ENCODE assay signal across 19 mouse cellular contexts in the genomic region with DNA sequence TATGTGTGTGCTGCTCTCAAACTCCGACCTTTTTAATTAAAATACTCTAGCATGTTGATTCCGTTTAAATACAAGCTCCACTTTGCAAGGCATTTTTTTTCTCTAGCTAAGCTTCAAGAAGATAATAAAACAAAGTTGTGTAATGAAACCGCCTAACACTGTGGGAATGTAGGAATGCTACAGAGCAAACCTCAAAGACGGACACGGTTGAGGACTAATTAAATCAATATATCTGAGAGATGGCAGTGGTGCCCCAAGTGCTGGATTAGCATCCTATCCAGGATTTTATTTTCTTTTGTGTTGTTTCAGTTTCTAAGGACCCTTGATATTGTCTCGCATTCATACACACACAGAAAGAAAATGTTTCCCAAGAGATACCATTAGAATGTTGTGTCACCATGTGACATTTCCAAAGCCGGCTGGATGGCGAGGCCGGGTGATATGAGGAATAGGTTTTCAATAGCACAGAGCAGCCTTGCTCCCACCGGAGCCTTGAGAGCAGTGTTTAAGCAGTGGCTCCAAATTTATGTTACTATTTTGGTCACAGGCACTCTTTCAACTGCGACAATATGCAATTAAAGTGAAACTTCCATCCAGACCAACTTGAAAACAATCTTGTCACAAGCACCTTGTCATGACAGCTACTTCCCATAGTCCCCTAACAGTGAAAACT. TPM values are rescaled to one million over a fixed set of nuclear protein-coding genes. Genes with fewer than 3 reads are reported as not detected.
DNase-seq lines count a peak whose midpoint lies in the region; ATAC-seq and TF ChIP-seq lines count a peak whose summit lies in the region.
"Had no signal": no experiment of that assay in that cellular context is flagged by ENCODE, and none has a peak within 500 bp of the region (broad histone marks: within the 10 kb centered on the region; RNA-seq: fewer than 3 reads in every experiment).

No protein-coding gene starts in this region.

- WGBS in heart, embryonic 12.5 days = 45% methylated on average over 11 of the region's 11 CpGs
- WGBS in lung, embryonic 14.5 days = 30% methylated on average over 11 of the region's 11 CpGs
- 49% methylated on average over 11 of the region's 11 CpGs for WGBS in lung, postnatal 0 days
- WGBS in hindbrain, embryonic 16.5 days = 43% methylated on average over 11 of the region's 11 CpGs
- WGBS in midbrain, embryonic 15.5 days = 30% methylated on average over 11 of the region's 11 CpGs

- H3K4me1 ChIP-seq in heart, embryonic 12.5 days (replicated peaks) = peaks cover 2% of the 10 kb centered on the region; the same call in 1 of the 2 replicates
- H3K4me1 ChIP-seq in lung, embryonic 14.5 days (ENCODE audit: insufficient read depth) = no peaks in the 10 kb centered on the region
- no peaks in the 10 kb centered on the region for H3K4me1 ChIP-seq in lung, postnatal 0 days (ENCODE audit: insufficient read depth, low read depth, low read length)
- no peaks in the 10 kb centered on the region for H3K4me1 ChIP-seq in hindbrain, embryonic 16.5 days (ENCODE audit: control insufficient read depth, insufficient read depth, low read depth, low read length)
- 0 out of 2 replicates have a peak, but pooled peaks cover 4% of the 10 kb centered on the region for H3K4me1 ChIP-seq in midbrain, embryonic 15.5 days
- H3K4me1 ChIP-seq: limb, embryonic 12.5 days; neural tube, embryonic 12.5 days had no signal

- DNase-seq in heart, adult 18-20 months = no peak
- DNase-seq in lung, embryonic 14.5 days = peak; percentile 61
- DNase-seq in lung, postnatal 0 days (ENCODE audit: low spot score) = no peak
- DNase-seq in urinary bladder, postnatal 10 days (ENCODE audit: low spot score) = no peak
- DNase-seq: cerebellum, adult 9-10 months; forebrain, postnatal 0 days; kidney, postnatal 10 days; lung, postnatal 4 days; right cerebral cortex, postnatal 25 days had no signal

- H3K36me3 ChIP-seq in heart, embryonic 12.5 days = no peaks in the 10 kb centered on the region
- H3K36me3 ChIP-seq in lung, embryonic 14.5 days (ENCODE audit: insufficient read depth) = no peaks in the 10 kb centered on the region
- no peaks in the 10 kb centered on the region for H3K36me3 ChIP-seq in lung, postnatal 0 days (ENCODE audit: insufficient read depth, low read length)
- no peaks in the 10 kb centered on the region for H3K36me3 ChIP-seq in hindbrain, embryonic 16.5 days (ENCODE audit: control insufficient read depth, insufficient read depth, low read length)
- H3K36me3 ChIP-seq in midbrain, embryonic 15.5 days (replicated peaks) = no peaks in the 10 kb centered on the region
- H3K36me3 ChIP-seq: limb, embryonic 12.5 days; neural tube, embryonic 12.5 days had no signal

- H3K9me3 ChIP-seq in heart, embryonic 12.5 days (replicated peaks) = no peaks in the 10 kb centered on the region
- no peaks in the 10 kb centered on the region for H3K9me3 ChIP-seq in lung, embryonic 14.5 days (ENCODE audit: low read depth, low read length)
- H3K9me3 ChIP-seq in lung, postnatal 0 days (ENCODE audit: low read length) = no peaks in the 10 kb centered on the region
- H3K9me3 ChIP-seq in hindbrain, embryonic 16.5 days (ENCODE audit: control insufficient read depth, low read length) = no peaks in the 10 kb centered on the region
- no peaks in the 10 kb centered on the region for H3K9me3 ChIP-seq in midbrain, embryonic 15.5 days
- H3K9me3 ChIP-seq: limb, embryonic 12.5 days; neural tube, embryonic 12.5 days had no signal

- no peak for TF ChIP-seq EP300 in lung, postnatal 0 days (IDR thresholded peaks at IDR 0.05)

- H3K4me2 ChIP-seq in heart, embryonic 12.5 days = peak overlapping the region; percentile 38
- peak overlapping the region; percentile 25 for H3K4me2 ChIP-seq in lung, embryonic 14.5 days
- H3K4me2 ChIP-seq in lung, postnatal 0 days (replicated peaks; ENCODE audit: low read depth, low read length) = no peak overlapping the region
- H3K4me2 ChIP-seq in hindbrain, embryonic 16.5 days (ENCODE audit: low read length) = no peak overlapping the region
- no peak overlapping the region for H3K4me2 ChIP-seq in midbrain, embryonic 15.5 days
- H3K4me2 ChIP-seq: limb, embryonic 12.5 days; neural tube, embryonic 12.5 days had no signal

- H3K9ac ChIP-seq in heart, embryonic 12.5 days = no peak overlapping the region
- no peak overlapping the region for H3K9ac ChIP-seq in lung, embryonic 14.5 days
- H3K9ac ChIP-seq in lung, postnatal 0 days (replicated peaks; ENCODE audit: low read depth) = no peak overlapping the region
- no peak overlapping the region for H3K9ac ChIP-seq in hindbrain, embryonic 16.5 days (ENCODE audit: low read depth, low read length)
- H3K9ac ChIP-seq in midbrain, embryonic 15.5 days = no peak overlapping the region
- H3K9ac ChIP-seq: forebrain, postnatal 0 days; limb, embryonic 12.5 days; liver, embryonic 14.5 days; neural tube, embryonic 12.5 days had no signal

- TF ChIP-seq CTCF in lung, embryonic 14.5 days (IDR thresholded peaks at IDR 0.05; ENCODE audit: low read depth) = no peak
- no peak for TF ChIP-seq CTCF in lung, postnatal 0 days (IDR thresholded peaks at IDR 0.05)

- no peak overlapping the region for H3K4me3 ChIP-seq in heart, embryonic 12.5 days
- no peak overlapping the region for H3K4me3 ChIP-seq in lung, embryonic 14.5 days (ENCODE audit: low read depth, low read length)
- H3K4me3 ChIP-seq in lung, postnatal 0 days (ENCODE audit: low read depth, low read length) = no peak overlapping the region
- H3K4me3 ChIP-seq in hindbrain, embryonic 16.5 days (ENCODE audit: low read length) = no peak overlapping the region
- no peak overlapping the region for H3K4me3 ChIP-seq in midbrain, embryonic 15.5 days
- H3K4me3 ChIP-seq: limb, embryonic 12.5 days; neural tube, embryonic 12.5 days had no signal

- H3K27ac ChIP-seq in heart, embryonic 12.5 days (ENCODE audit: poor library complexity, severe bottlenecking) = peak overlapping the region; percentile 63
- no peak overlapping the region for H3K27ac ChIP-seq in lung, embryonic 14.5 days (ENCODE audit: low read depth)
- no peak overlapping the region for H3K27ac ChIP-seq in lung, postnatal 0 days (ENCODE audit: low read length)
- H3K27ac ChIP-seq in hindbrain, embryonic 16.5 days (ENCODE audit: low read depth, low read length) = no peak overlapping the region
- no peak overlapping the region for H3K27ac ChIP-seq in midbrain, embryonic 15.5 days
- H3K27ac ChIP-seq: limb, embryonic 12.5 days; liver, embryonic 14.5 days; neural tube, embryonic 12.5 days; stomach, postnatal 0 days had no signal

- no peaks in the 10 kb centered on the region for H3K27me3 ChIP-seq in heart, embryonic 12.5 days (replicated peaks)
- no peaks in the 10 kb centered on the region for H3K27me3 ChIP-seq in lung, embryonic 14.5 days (ENCODE audit: insufficient read depth, low read length)
- no peaks in the 10 kb centered on the region for H3K27me3 ChIP-seq in lung, postnatal 0 days (replicated peaks; ENCODE audit: insufficient read depth, low read length)
- no peaks in the 10 kb centered on the region for H3K27me3 ChIP-seq in hindbrain, embryonic 16.5 days (replicated peaks; ENCODE audit: control insufficient read depth, insufficient read depth, low read length)
- no peaks in the 10 kb centered on the region for H3K27me3 ChIP-seq in midbrain, embryonic 15.5 days (replicated peaks)
- H3K27me3 ChIP-seq: limb, embryonic 12.5 days; neural tube, embryonic 12.5 days; Patski had no signal

- ATAC-seq in heart, embryonic 12.5 days (ENCODE audit: insufficient number of reproducible peaks, low FRiP score) = peak; percentile 55
- ATAC-seq in lung, embryonic 14.5 days (ENCODE audit: insufficient read depth) = peak; percentile 74; the same call in 1 of the 2 replicates
- no peak for ATAC-seq in lung, postnatal 0 days
- ATAC-seq in hindbrain, embryonic 16.5 days = peak; percentile 64
- peak; percentile 58; the same call in 1 of the 2 replicates for ATAC-seq in midbrain, embryonic 15.5 days (replicated peaks)
- ATAC-seq: activated CD4-positive, CD25-positive, alpha-beta regulatory T cell, adult 4 months; forebrain, postnatal 0 days; intestine, postnatal 0 days; Patski had no signal

RNA-seq across cellular contexts. Expression of gene Ube2cbp, which starts 26.3 kb away (rescaled TPM):
- 4.6 and 5.0 TPM in 2 replicates for polyA plus RNA-seq in heart, embryonic 12.5 days (2016; fragmentation: Nextera tagmentation; extraction: Ambion mirVana)
- 1 to 10 TPM; 1.7 to 1.9 TPM for total RNA-seq in heart, adult 18-20 months (2021)
- polyA plus RNA-seq in lung, embryonic 14.5 days (2014; fragmentation: Nextera tagmentation; extraction: Ambion mirVana) = 6.1 and 7.2 TPM in 2 replicates
- 0.58 and 1.4 TPM in 2 replicates for polyA plus RNA-seq in lung, postnatal 0 days (2015; fragmentation: Nextera tagmentation; extraction: Ambion mirVana)
- polyA plus RNA-seq in hindbrain, embryonic 16.5 days (2015; fragmentation: Nextera tagmentation; extraction: Ambion mirVana) = 7.0 and 7.4 TPM in 2 replicates
- polyA plus RNA-seq in midbrain, embryonic 15.5 days (2015; fragmentation: Nextera tagmentation; extraction: Ambion mirVana) = 6.0 and 7.8 TPM in 2 replicates

RNA-seq across cellular contexts. Expression of gene Dop1a, which starts 28.5 kb away (rescaled TPM):
- 11.7 and 13.0 TPM in 2 replicates for polyA plus RNA-seq in heart, embryonic 12.5 days (2016; fragmentation: Nextera tagmentation; extraction: Ambion mirVana)
- total RNA-seq in heart, adult 18-20 months (2021) = 10 to 100 TPM; 16.1 to 18.4 TPM
- polyA plus RNA-seq in lung, embryonic 14.5 days (2014; fragmentation: Nextera tagmentation; extraction: Ambion mirVana) = 15.5 and 19.3 TPM in 2 replicates
- polyA plus RNA-seq in lung, postnatal 0 days (2015; fragmentation: Nextera tagmentation; extraction: Ambion mirVana) = 12.5 and 14.2 TPM in 2 replicates
- 28.7 and 30.5 TPM in 2 replicates for polyA plus RNA-seq in hindbrain, embryonic 16.5 days (2015; fragmentation: Nextera tagmentation; extraction: Ambion mirVana)
- 38.9 and 44.5 TPM in 2 replicates for polyA plus RNA-seq in midbrain, embryonic 15.5 days (2015; fragmentation: Nextera tagmentation; extraction: Ambion mirVana)

Comparison
In these comparisons a context has a peak if more than half of its experiments do, and no peak if none do; other contexts are left out.
1. H3K4me2 ChIP-seq: peak in heart, embryonic 12.5 days (single experiment) and lung, embryonic 14.5 days (single experiment); none in lung, postnatal 0 days (single experiment), hindbrain, embryonic 16.5 days (single experiment) and midbrain, embryonic 15.5 days (single experiment).